Mouse (Mus musculus) hindbrain, embryonic 16.5 days (tissue): Measurements from ENCODE around the gene Morn1. TPM values are rescaled to one million over a fixed set of nuclear protein-coding genes. Genes with fewer than 3 reads are reported as not detected.
A peak's percentile ranks its signal among the peaks of the same experiment; 100 is the strongest.

Source experiments
- ATAC-seq: fragments of 200-750 bp; cut with Nextera tagmentation; 2 replicates; pipeline ENCODE4 v1.8.0; 2017; ENCODE audit warnings: moderate TSS enrichment, moderate library complexity
- H3K27ac ChIP-seq: fragments of 300-500 bp; sonication (generic); 2 replicates; pipeline ENCODE4 v1.5.1; 2014; ENCODE audit warnings: low read depth, mild to moderate bottlenecking, control low read depth, low read length, moderate library complexity
- H3K27me3 ChIP-seq: fragments of 300-500 bp; sonication (generic); replicated peaks from 2 replicates; pipeline ENCODE4 v1.6.1; 2014; ENCODE audit warnings: low read length; ENCODE audit not compliant: control insufficient read depth, insufficient read depth
- H3K36me3 ChIP-seq: fragments of 300-500 bp; sonication (generic); 2 replicates; pipeline ENCODE4 v1.6.1; 2014; ENCODE audit warnings: mild to moderate bottlenecking, low read length, moderate library complexity, mixed read lengths; ENCODE audit not compliant: control insufficient read depth, insufficient read depth
- H3K4me1 ChIP-seq: fragments of 300-500 bp; sonication (generic); 2 replicates; pipeline ENCODE4 v1.6.1; 2014; ENCODE audit warnings: low read depth, low read length; ENCODE audit not compliant: control insufficient read depth, insufficient read depth
- H3K4me2 ChIP-seq: fragments of 300-500 bp; sonication (generic); 2 replicates; pipeline ENCODE4 v1.6.1; 2014; ENCODE audit warnings: mild to moderate bottlenecking, low read length, control low read depth, moderate library complexity
- H3K4me3 ChIP-seq: fragments of 300-500 bp; sonication (generic); 2 replicates; pipeline ENCODE4 v1.5.1; 2014; ENCODE audit warnings: mild to moderate bottlenecking, low read length, control low read depth, moderate library complexity
- H3K9ac ChIP-seq: fragments of 300-500 bp; sonication (generic); 2 replicates; pipeline ENCODE4 v1.6.1; 2014; ENCODE audit warnings: low read depth, mild to moderate bottlenecking, control low read depth, low read length, moderate library complexity
- H3K9me3 ChIP-seq: fragments of 300-500 bp; sonication (generic); 2 replicates; pipeline ENCODE4 v1.6.1; 2014; ENCODE audit warnings: mild to moderate bottlenecking, low read length, moderate library complexity; ENCODE audit not compliant: control insufficient read depth
- WGBS: fragments of 180-500 bp; shearing (Covaris S2); extraction: QIAGEN DNeasy Blood & Tissue Kit; methylation state at CpG from one replicate; pipeline ENCODE4 v1.1.7; 2014; 5-methylcytosine and 5-hydroxymethylcytosine counted together
- polyA plus RNA-seq: library from polyadenylated mRNA; unstranded; fragments of >200 nt; fragmentation: Nextera tagmentation; extraction: Ambion mirVana; gene quantifications from 2 replicates; pipeline ENCODE4 v1.2.1, GENCODE M21; 2015

Gene Morn1
- polyA plus RNA-seq, 1 experiment from 2014 or later: 9.5 TPM

- WGBS: 86% methylated on average over 12 of the region's 12 CpGs
- no peaks in the 10 kb centered on the region for H3K27me3 ChIP-seq
- ATAC-seq: no peak
- H3K9ac ChIP-seq: no peak overlapping the region
- no peak overlapping the region for H3K27ac ChIP-seq
- H3K4me3 ChIP-seq: no peak overlapping the region
- H3K9me3 ChIP-seq: no peaks in the 10 kb centered on the region
- H3K4me1 ChIP-seq: peaks cover 10% of the 10 kb centered on the region
- no peaks in the 10 kb centered on the region for H3K36me3 ChIP-seq
- H3K4me2 ChIP-seq: no peak overlapping the region
Observed at GRCm38 (mm10) chr4:155139281-155140045, 53.1 kb downstream of the Morn1 start.

GRCm38 (mm10) chr4:155140150-155140549, 53.8 kb downstream of the Morn1 start:
- Histone ChIP-seq H3K36me3 (no peaks in the 10 kb centered on the region), H3K4me2 (no peak overlapping the region), H3K4me3 (no peak overlapping the region), H3K9me3 (no peaks in the 10 kb centered on the region), H3K4me1 (peaks cover 16% of the 10 kb centered on the region), H3K27ac (no peak overlapping the region), H3K9ac (no peak overlapping the region), H3K27me3 (no peaks in the 10 kb centered on the region)
- no peak for ATAC-seq
- 67% methylated on average over 2 of the region's 2 CpGs for WGBS

GRCm38 (mm10) chr4:155140795-155141265, 54.5 kb downstream of the Morn1 start:
- Histone ChIP-seq H3K4me1 (peaks cover 18% of the 10 kb centered on the region), H3K9me3 (no peaks in the 10 kb centered on the region), H3K36me3 (no peaks in the 10 kb centered on the region), H3K27ac (no peak overlapping the region), H3K4me2 (no peak overlapping the region), H3K4me3 (no peak overlapping the region), H3K9ac (no peak overlapping the region), H3K27me3 (no peaks in the 10 kb centered on the region)
- WGBS: 70% methylated on average over 12 of the region's 12 CpGs
- no peak for ATAC-seq

GRCm38 (mm10) chr4:155142836-155143235, 56.5 kb downstream of the Morn1 start:
- Histone ChIP-seq H3K9me3 (no peaks in the 10 kb centered on the region), H3K27ac (no peak overlapping the region), H3K36me3 (no peaks in the 10 kb centered on the region), H3K4me2 (no peak overlapping the region), H3K9ac (no peak overlapping the region), H3K27me3 (no peaks in the 10 kb centered on the region), H3K4me1 (peaks cover 18% of the 10 kb centered on the region), H3K4me3 (no peak overlapping the region)
- ATAC-seq: no peak
- 89% methylated on average over 5 of the region's 5 CpGs for WGBS

- no peak overlapping the region for H3K4me2 ChIP-seq
- WGBS: 35% methylated on average over 2 of the region's 2 CpGs
- no peaks in the 10 kb centered on the region for H3K27me3 ChIP-seq
- peak overlapping the region; percentile 10; the same call in 1 of the 2 replicates for H3K27ac ChIP-seq
- ATAC-seq: no peak
- H3K9ac ChIP-seq: no peak overlapping the region
- H3K9me3 ChIP-seq: no peaks in the 10 kb centered on the region
- no peak overlapping the region for H3K4me3 ChIP-seq
- H3K4me1 ChIP-seq: peaks cover 18% of the 10 kb centered on the region
- no peaks in the 10 kb centered on the region for H3K36me3 ChIP-seq
Observed at GRCm38 (mm10) chr4:155143411-155143810, 57.0 kb downstream of the Morn1 start.

- no peak overlapping the region for H3K4me3 ChIP-seq
Observed at GRCm38 (mm10) chr4:155143871-155144502, 57.6 kb downstream of the Morn1 start.

GRCm38 (mm10) chr4:155144548-155145180, 58.3 kb downstream of the Morn1 start:
- Histone ChIP-seq H3K36me3 (no peaks in the 10 kb centered on the region), H3K27me3 (no peaks in the 10 kb centered on the region), H3K4me2 (no peak overlapping the region), H3K9me3 (no peaks in the 10 kb centered on the region), H3K9ac (0 out of 2 replicates have a peak overlapping the region, but pooled peaks have one; percentile 9), H3K4me1 (peaks cover 18% of the 10 kb centered on the region), H3K4me3 (no peak overlapping the region), H3K27ac (peak overlapping the region; percentile 25; the same call in 1 of the 2 replicates)
- ATAC-seq: no peak
- 49% methylated on average over 4 of the region's 4 CpGs for WGBS

More at GRCm38 (mm10) chr4:155143871-155144502, 57.6 kb downstream of the Morn1 start:
- Histone ChIP-seq H3K27me3 (no peaks in the 10 kb centered on the region), H3K27ac (peak overlapping the region; percentile 10), H3K9ac (no peak overlapping the region; the same call in 1 of the 2 replicates), H3K9me3 (no peaks in the 10 kb centered on the region), H3K4me2 (0 out of 2 replicates have a peak overlapping the region, but pooled peaks have one; percentile 1), H3K36me3 (no peaks in the 10 kb centered on the region), H3K4me1 (peaks cover 18% of the 10 kb centered on the region)
- peak; percentile 82 for ATAC-seq
- 13% methylated on average over 12 of the region's 12 CpGs for WGBS

- H3K27me3 ChIP-seq: no peaks in the 10 kb centered on the region
- no peaks in the 10 kb centered on the region for H3K9me3 ChIP-seq
- no peak overlapping the region for H3K4me3 ChIP-seq
- WGBS: 63% methylated on average over 14 of the region's 14 CpGs
- no peak overlapping the region for H3K4me2 ChIP-seq
- no peak overlapping the region for H3K9ac ChIP-seq
- H3K4me1 ChIP-seq: peaks cover 29% of the 10 kb centered on the region
- no peak overlapping the region for H3K27ac ChIP-seq
- ATAC-seq: no peak
- no peaks in the 10 kb centered on the region for H3K36me3 ChIP-seq
Observed at GRCm38 (mm10) chr4:155146107-155146823, 59.9 kb downstream of the Morn1 start.
